Mouse (Mus musculus): Measurements from ENCODE around the gene Tubb2a. TPM values are rescaled to one million over a fixed set of nuclear protein-coding genes. Genes with fewer than 3 reads are reported as not detected.

Gene Tubb2a
- polyA plus RNA-seq (2015; fragmentation: Nextera tagmentation; extraction: Ambion mirVana): 1,875 and 2,016 TPM in 2 replicates

- Histone ChIP-seq H3K27me3 (no peaks in the 10 kb centered on the region), H3K4me2 (peak within 1 kb of the TSS; percentile 76), H3K4me1 (replicated peaks) (peaks cover 28% of the 10 kb centered on the region), H3K27ac (replicated peaks) (peak within 1 kb of the TSS; percentile 96), H3K4me3 (peak within 1 kb of the TSS; percentile 83), H3K9ac (peak within 1 kb of the TSS; percentile 97), H3K9me3 (no peaks in the 10 kb centered on the region), H3K36me3 (peaks cover 26% of the 10 kb centered on the region)
- under 1% methylated on average over 41 of the region's 45 CpGs for WGBS
- ATAC-seq (ENCODE audit: low read depth): peak; percentile 85
These were observed at the start of gene Tubb2a for GRCm38 (mm10) chr13:34077492-34078271. Gene Tubb2a (minus strand): TSS chr13:34078007.

- Histone ChIP-seq H3K4me2 (peak overlapping the region; percentile 98), H3K27ac (replicated peaks) (no peak overlapping the region)
- 47% methylated on average over 4 of the region's 4 CpGs for WGBS
These were observed 47.9 kb upstream of the Tubb2a start for GRCm38 (mm10) chr13:34125711-34126110.

GRCm38 (mm10) chr13:34120536-34120935 is 42.7 kb upstream of the Tubb2a start:
- WGBS: 92% methylated on average over 2 of the region's 2 CpGs

More at GRCm38 (mm10) chr13:34125711-34126110, 47.9 kb upstream of the Tubb2a start:
- Histone ChIP-seq H3K9ac (peak overlapping the region; percentile 59), H3K4me3 (peak overlapping the region; percentile 50), H3K4me1 (replicated peaks) (peaks cover 37% of the 10 kb centered on the region), H3K36me3 (peaks cover 46% of the 10 kb centered on the region), H3K27me3 (no peaks in the 10 kb centered on the region), H3K9me3 (no peaks in the 10 kb centered on the region)
- ATAC-seq (ENCODE audit: low read depth): no peak

GRCm38 (mm10) chr13:34119406-34119805 is 41.6 kb upstream of the Tubb2a start:
- H3K27me3 ChIP-seq: no peaks in the 10 kb centered on the region
- WGBS: 78% methylated on average over 4 of the region's 4 CpGs
- peaks cover 17% of the 10 kb centered on the region for H3K36me3 ChIP-seq
- no peak for ATAC-seq (ENCODE audit: low read depth)
- H3K9ac ChIP-seq: no peak overlapping the region
- H3K27ac ChIP-seq (replicated peaks): no peak overlapping the region
- no peaks in the 10 kb centered on the region for H3K9me3 ChIP-seq
- peaks cover 26% of the 10 kb centered on the region for H3K4me1 ChIP-seq (replicated peaks)
- H3K4me2 ChIP-seq: no peak overlapping the region
- no peak overlapping the region for H3K4me3 ChIP-seq

More at GRCm38 (mm10) chr13:34120536-34120935, 42.7 kb upstream of the Tubb2a start:
- no peak for ATAC-seq (ENCODE audit: low read depth)
- peaks cover 29% of the 10 kb centered on the region for H3K36me3 ChIP-seq
- H3K27ac ChIP-seq (replicated peaks): no peak overlapping the region
- no peak overlapping the region for H3K9ac ChIP-seq
- no peaks in the 10 kb centered on the region for H3K27me3 ChIP-seq
- no peaks in the 10 kb centered on the region for H3K9me3 ChIP-seq
- H3K4me1 ChIP-seq (replicated peaks): peaks cover 37% of the 10 kb centered on the region
- H3K4me2 ChIP-seq: no peak overlapping the region
- no peak overlapping the region for H3K4me3 ChIP-seq

GRCm38 (mm10) chr13:34118816-34119215 is 41.0 kb upstream of the Tubb2a start:
- no peak overlapping the region for H3K4me3 ChIP-seq
- no peak overlapping the region for H3K27ac ChIP-seq (replicated peaks)
- WGBS: 78% methylated on average over 4 of the region's 4 CpGs
- H3K4me2 ChIP-seq: no peak overlapping the region
- ATAC-seq (ENCODE audit: low read depth): no peak
- H3K36me3 ChIP-seq: peaks cover 11% of the 10 kb centered on the region
- peaks cover 20% of the 10 kb centered on the region for H3K4me1 ChIP-seq (replicated peaks)
- no peaks in the 10 kb centered on the region for H3K27me3 ChIP-seq
- no peaks in the 10 kb centered on the region for H3K9me3 ChIP-seq
- H3K9ac ChIP-seq: no peak overlapping the region

- Histone ChIP-seq H3K9me3 (no peaks in the 10 kb centered on the region), H3K4me2 (no peak overlapping the region), H3K27me3 (no peaks in the 10 kb centered on the region), H3K27ac (replicated peaks) (no peak overlapping the region), H3K4me3 (no peak overlapping the region), H3K9ac (no peak overlapping the region), H3K4me1 (replicated peaks) (0 out of 2 replicates have a peak, but pooled peaks cover 4% of the 10 kb centered on the region), H3K36me3 (0 out of 2 replicates have a peak, but pooled peaks cover 2% of the 10 kb centered on the region)
- WGBS: 85% methylated on average over 6 of the region's 6 CpGs
- ATAC-seq (ENCODE audit: low read depth): no peak
These were observed 38.7 kb upstream of the Tubb2a start for GRCm38 (mm10) chr13:34116508-34116907.

- Histone ChIP-seq H3K4me1 (replicated peaks) (peaks cover 7% of the 10 kb centered on the region), H3K36me3 (no peaks in the 10 kb centered on the region), H3K4me3 (no peak overlapping the region), H3K27ac (replicated peaks) (no peak overlapping the region), H3K9ac (no peak overlapping the region), H3K27me3 (no peaks in the 10 kb centered on the region), H3K4me2 (no peak overlapping the region), H3K9me3 (no peaks in the 10 kb centered on the region)
- ATAC-seq (ENCODE audit: low read depth): no peak
- WGBS: 83% methylated on average over 4 of the region's 4 CpGs
These were observed 36.8 kb upstream of the Tubb2a start for GRCm38 (mm10) chr13:34114654-34115053.

- H3K27ac ChIP-seq (replicated peaks): no peak overlapping the region
- ATAC-seq (ENCODE audit: low read depth): no peak
- H3K27me3 ChIP-seq: no peaks in the 10 kb centered on the region
- no peak overlapping the region for H3K4me2 ChIP-seq
- H3K4me1 ChIP-seq (replicated peaks): peaks cover 6% of the 10 kb centered on the region
- no peak overlapping the region for H3K4me3 ChIP-seq
- 85% methylated on average over 3 of the region's 3 CpGs for WGBS
- H3K36me3 ChIP-seq: no peaks in the 10 kb centered on the region
- no peaks in the 10 kb centered on the region for H3K9me3 ChIP-seq
- no peak overlapping the region for H3K9ac ChIP-seq
These were observed 35.3 kb upstream of the Tubb2a start for GRCm38 (mm10) chr13:34113086-34113485.

- H3K27ac ChIP-seq (replicated peaks): no peak overlapping the region
- no peak overlapping the region for H3K9ac ChIP-seq
- H3K4me3 ChIP-seq: no peak overlapping the region
- H3K4me2 ChIP-seq: no peak overlapping the region
- H3K27me3 ChIP-seq: no peaks in the 10 kb centered on the region
- no peak for ATAC-seq (ENCODE audit: low read depth)
- no peaks in the 10 kb centered on the region for H3K36me3 ChIP-seq
- H3K9me3 ChIP-seq: no peaks in the 10 kb centered on the region
- peaks cover 6% of the 10 kb centered on the region for H3K4me1 ChIP-seq (replicated peaks)
- WGBS: 90% methylated on average over 5 of the region's 5 CpGs
These were observed 34.7 kb upstream of the Tubb2a start for GRCm38 (mm10) chr13:34112369-34113081.

GRCm38 (mm10) chr13:34111878-34112277 is 34.1 kb upstream of the Tubb2a start:
- no peak overlapping the region for H3K9ac ChIP-seq
- H3K4me3 ChIP-seq: no peak overlapping the region
- no peaks in the 10 kb centered on the region for H3K9me3 ChIP-seq
- H3K36me3 ChIP-seq: no peaks in the 10 kb centered on the region
- no peak for ATAC-seq (ENCODE audit: low read depth)
- H3K4me2 ChIP-seq: no peak overlapping the region
- peaks cover 6% of the 10 kb centered on the region for H3K4me1 ChIP-seq (replicated peaks)
- no peak overlapping the region for H3K27ac ChIP-seq (replicated peaks)
- no peaks in the 10 kb centered on the region for H3K27me3 ChIP-seq
- WGBS: 84% methylated on average over 3 of the region's 3 CpGs

- Histone ChIP-seq H3K4me1 (replicated peaks) (peaks cover 6% of the 10 kb centered on the region), H3K27ac (replicated peaks) (no peak overlapping the region), H3K36me3 (no peaks in the 10 kb centered on the region), H3K9me3 (no peaks in the 10 kb centered on the region), H3K4me3 (no peak overlapping the region), H3K27me3 (no peaks in the 10 kb centered on the region), H3K9ac (no peak overlapping the region), H3K4me2 (no peak overlapping the region)
- 85% methylated on average over 5 of the region's 5 CpGs for WGBS
- ATAC-seq (ENCODE audit: low read depth): no peak
These were observed 33.2 kb upstream of the Tubb2a start for GRCm38 (mm10) chr13:34111019-34111418.

GRCm38 (mm10) chr13:34109677-34110058 is 31.9 kb upstream of the Tubb2a start:
- no peaks in the 10 kb centered on the region for H3K9me3 ChIP-seq
- no peak overlapping the region for H3K27ac ChIP-seq (replicated peaks)
- H3K9ac ChIP-seq: no peak overlapping the region
- H3K4me3 ChIP-seq: no peak overlapping the region
- ATAC-seq (ENCODE audit: low read depth): no peak
- H3K4me1 ChIP-seq (replicated peaks): peaks cover 6% of the 10 kb centered on the region
- H3K36me3 ChIP-seq: no peaks in the 10 kb centered on the region
- H3K4me2 ChIP-seq: no peak overlapping the region
- H3K27me3 ChIP-seq: no peaks in the 10 kb centered on the region
- WGBS: 42% methylated on average over 4 of the region's 4 CpGs
